Mouse (Mus musculus): ENCODE measurements around the gene Carmil1. TPM values are rescaled to one million over a fixed set of nuclear protein-coding genes. Genes with fewer than 3 reads are reported as not detected.

Gene Carmil1
- total and polyA plus RNA-seq, 3 experiments = 1.2 to 6.9 (median 4.4) TPM

DNA sequence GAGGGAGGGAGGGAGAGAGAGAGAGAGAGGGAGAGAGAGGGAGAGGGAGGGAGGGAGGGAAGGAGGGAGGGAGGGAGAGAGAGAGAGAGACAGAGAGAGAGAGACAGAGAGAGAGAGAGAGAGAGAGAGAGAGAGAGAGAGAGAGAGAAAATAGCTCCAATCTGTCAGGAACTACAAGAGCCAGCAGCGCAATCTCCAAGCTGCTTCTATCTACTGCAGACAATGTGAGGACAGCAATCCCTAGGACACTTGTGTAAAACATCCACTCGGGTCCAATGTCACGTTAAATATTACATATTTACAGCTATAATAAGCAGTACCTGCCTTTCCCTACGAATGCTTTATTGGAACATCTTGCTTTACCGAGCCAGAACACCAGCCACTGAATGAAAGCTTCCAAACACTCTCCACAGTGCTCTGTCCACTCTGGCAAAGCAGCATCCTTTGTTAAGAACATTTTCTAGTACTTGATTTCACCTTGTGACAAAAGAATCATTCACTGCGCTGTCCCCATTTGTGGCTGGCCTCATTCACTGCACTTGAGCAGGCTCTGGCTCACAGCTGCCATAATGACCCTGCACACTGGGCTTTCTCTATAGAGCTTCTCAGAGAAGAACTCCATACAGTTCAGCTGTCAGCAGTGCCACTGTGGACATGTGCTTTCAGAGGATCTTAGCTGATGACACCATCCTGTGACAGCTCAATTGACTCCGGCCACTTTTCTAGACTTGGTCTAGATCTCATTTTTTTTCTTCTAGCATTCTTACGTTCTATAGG is 57.0 kb downstream of the Carmil1 start:
- Histone ChIP-seq H3K36me3 (ENCODE audit: control insufficient read depth, insufficient read depth, low read length) (no peaks in the 10 kb centered on the region), H3K9ac (ENCODE audit: low read depth, low read length) (no peak overlapping the region), H3K27ac (no peak overlapping the region), H3K4me1 (ENCODE audit: control insufficient read depth, insufficient read depth, low read length) (no peaks in the 10 kb centered on the region), H3K79me2 (replicated peaks; ENCODE audit: control insufficient read depth, insufficient read depth, low read length) (no peaks in the 10 kb centered on the region), H3K27me3 (ENCODE audit: control insufficient read depth, insufficient read depth, low read length) (no peaks in the 10 kb centered on the region), H3K4me3 (no peak overlapping the region)
- DNase-seq = no peak
- intact Hi-C loops (cut with DNase I) = no loop called here
- TF ChIP-seq POLR2A (IDR thresholded peaks at IDR 0.05; ENCODE audit: insufficient read depth, low read depth, low read length) = no peak
- TF ChIP-seq CTCF (IDR thresholded peaks at IDR 0.05) = no peak
- no peak for TF ChIP-seq EP300 (IDR thresholded peaks at IDR 0.05; ENCODE audit: insufficient read depth, low read depth, low read length)
- WGBS = 65% methylated on average over 8 of the region's 8 CpGs

DNA sequence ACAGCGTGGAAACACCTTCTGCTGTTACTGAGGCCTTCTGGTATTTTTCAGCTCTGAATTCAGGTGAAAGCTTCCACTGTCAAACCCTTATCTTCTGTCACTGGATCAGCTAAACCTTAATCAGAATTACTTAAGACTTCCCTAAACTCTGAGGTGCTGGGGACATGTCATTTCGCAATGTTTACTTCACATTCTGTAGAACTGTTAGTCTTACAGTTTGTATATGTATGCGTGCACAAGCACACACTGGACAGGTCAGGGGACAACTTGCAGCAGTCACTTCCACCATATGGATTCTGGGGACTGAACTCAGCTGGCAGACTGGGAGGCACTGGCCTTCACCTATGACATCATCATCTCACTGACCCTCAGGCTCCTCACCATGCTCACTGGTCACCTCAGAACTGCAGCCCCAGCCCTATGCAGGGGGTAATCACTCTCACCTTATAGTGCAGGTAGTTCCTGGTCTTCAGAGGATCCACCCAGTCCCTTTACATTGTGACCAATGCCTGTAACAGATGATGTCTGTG is 60.1 kb downstream of the Carmil1 start:
- Histone ChIP-seq H3K36me3 (ENCODE audit: control insufficient read depth, insufficient read depth, low read length) (no peaks in the 10 kb centered on the region), H3K27ac (no peak overlapping the region), H3K4me3 (no peak overlapping the region), H3K79me2 (replicated peaks; ENCODE audit: control insufficient read depth, insufficient read depth, low read length) (no peaks in the 10 kb centered on the region), H3K27me3 (ENCODE audit: control insufficient read depth, insufficient read depth, low read length) (no peaks in the 10 kb centered on the region), H3K9ac (ENCODE audit: low read depth, low read length) (no peak overlapping the region), H3K4me1 (ENCODE audit: control insufficient read depth, insufficient read depth, low read length) (no peaks in the 10 kb centered on the region)
- DNase-seq = no peak
- TF ChIP-seq CTCF (IDR thresholded peaks at IDR 0.05) (no peak), POLR2A (IDR thresholded peaks at IDR 0.05; ENCODE audit: insufficient read depth, low read depth, low read length) (no peak), EP300 (IDR thresholded peaks at IDR 0.05; ENCODE audit: insufficient read depth, low read depth, low read length) (no peak)
- 90% methylated on average over 3 of the region's 3 CpGs for WGBS
- intact Hi-C loops (cut with DNase I) = no loop called here

- 50% methylated on average over 2 of the region's 2 CpGs for WGBS
- H3K4me3 ChIP-seq = no peak overlapping the region
- intact Hi-C loops (cut with DNase I) = no loop called here
- DNase-seq = no peak
- H3K27ac ChIP-seq = no peak overlapping the region
- no peak overlapping the region for H3K9ac ChIP-seq (ENCODE audit: low read depth, low read length)
- no peaks in the 10 kb centered on the region for H3K27me3 ChIP-seq (ENCODE audit: control insufficient read depth, insufficient read depth, low read length)
- TF ChIP-seq EP300 (IDR thresholded peaks at IDR 0.05; ENCODE audit: insufficient read depth, low read depth, low read length) (no peak), CTCF (IDR thresholded peaks at IDR 0.05) (no peak), POLR2A (IDR thresholded peaks at IDR 0.05; ENCODE audit: insufficient read depth, low read depth, low read length) (no peak)
- H3K79me2 ChIP-seq (replicated peaks; ENCODE audit: control insufficient read depth, insufficient read depth, low read length) = no peaks in the 10 kb centered on the region
- no peaks in the 10 kb centered on the region for H3K36me3 ChIP-seq (ENCODE audit: control insufficient read depth, insufficient read depth, low read length)
- H3K4me1 ChIP-seq (ENCODE audit: control insufficient read depth, insufficient read depth, low read length) = no peaks in the 10 kb centered on the region
Observed at GRCm38 (mm10) chr13:24211229-24211628, 69.4 kb downstream of the Carmil1 start.

GRCm38 (mm10) chr13:24206097-24206496 is 74.5 kb downstream of the Carmil1 start:
- Histone ChIP-seq H3K27ac (no peak overlapping the region), H3K4me1 (ENCODE audit: control insufficient read depth, insufficient read depth, low read length) (no peaks in the 10 kb centered on the region), H3K36me3 (ENCODE audit: control insufficient read depth, insufficient read depth, low read length) (no peaks in the 10 kb centered on the region), H3K79me2 (replicated peaks; ENCODE audit: control insufficient read depth, insufficient read depth, low read length) (no peaks in the 10 kb centered on the region), H3K27me3 (ENCODE audit: control insufficient read depth, insufficient read depth, low read length) (no peaks in the 10 kb centered on the region), H3K9ac (ENCODE audit: low read depth, low read length) (no peak overlapping the region), H3K4me3 (no peak overlapping the region)
- TF ChIP-seq CTCF (IDR thresholded peaks at IDR 0.05) (no peak), POLR2A (IDR thresholded peaks at IDR 0.05; ENCODE audit: insufficient read depth, low read depth, low read length) (no peak), EP300 (IDR thresholded peaks at IDR 0.05; ENCODE audit: insufficient read depth, low read depth, low read length) (no peak)
- 85% methylated on average over 6 of the region's 6 CpGs for WGBS
- no peak for DNase-seq
- intact Hi-C loops (cut with DNase I) = no loop called here

- Histone ChIP-seq H3K36me3 (ENCODE audit: control insufficient read depth, insufficient read depth, low read length) (no peaks in the 10 kb centered on the region), H3K9ac (ENCODE audit: low read depth, low read length) (no peak overlapping the region), H3K27me3 (ENCODE audit: control insufficient read depth, insufficient read depth, low read length) (no peaks in the 10 kb centered on the region), H3K4me3 (no peak overlapping the region), H3K4me1 (ENCODE audit: control insufficient read depth, insufficient read depth, low read length) (no peaks in the 10 kb centered on the region; the same call in 1 of the 2 replicates), H3K79me2 (replicated peaks; ENCODE audit: control insufficient read depth, insufficient read depth, low read length) (no peaks in the 10 kb centered on the region), H3K27ac (no peak overlapping the region)
- 87% methylated on average over 6 of the region's 6 CpGs for WGBS
- intact Hi-C loops (cut with DNase I) = no loop called here
- no peak for DNase-seq
- TF ChIP-seq POLR2A (IDR thresholded peaks at IDR 0.05; ENCODE audit: insufficient read depth, low read depth, low read length) = no peak
- no peak for TF ChIP-seq CTCF (IDR thresholded peaks at IDR 0.05)
- TF ChIP-seq EP300 (IDR thresholded peaks at IDR 0.05; ENCODE audit: insufficient read depth, low read depth, low read length) = no peak
Observed at GRCm38 (mm10) chr13:24202314-24202713, 78.3 kb downstream of the Carmil1 start.

- Histone ChIP-seq H3K9ac (ENCODE audit: low read depth, low read length) (no peak overlapping the region), H3K4me3 (no peak overlapping the region), H3K36me3 (ENCODE audit: control insufficient read depth, insufficient read depth, low read length) (no peaks in the 10 kb centered on the region), H3K79me2 (replicated peaks; ENCODE audit: control insufficient read depth, insufficient read depth, low read length) (no peaks in the 10 kb centered on the region), H3K4me1 (ENCODE audit: control insufficient read depth, insufficient read depth, low read length) (no peaks in the 10 kb centered on the region; the same call in 1 of the 2 replicates), H3K27ac (no peak overlapping the region; the same call in 1 of the 2 replicates), H3K27me3 (ENCODE audit: control insufficient read depth, insufficient read depth, low read length) (no peaks in the 10 kb centered on the region)
- peak; percentile 27 to 30 for DNase-seq
- TF ChIP-seq EP300 (IDR thresholded peaks at IDR 0.05; ENCODE audit: insufficient read depth, low read depth, low read length) (no peak), POLR2A (IDR thresholded peaks at IDR 0.05; ENCODE audit: insufficient read depth, low read depth, low read length) (no peak), CTCF (IDR thresholded peaks at IDR 0.05) (no peak)
- intact Hi-C loops (cut with DNase I) = no loop called here
- WGBS = 44% methylated on average over 7 of the region's 7 CpGs
Observed at GRCm38 (mm10) chr13:24199861-24200543, 80.6 kb downstream of the Carmil1 start.
